Mouse (Mus musculus) thymus, adult 2 months (tissue): ENCODE results near the gene Gng11. TPM values are rescaled to one million over a fixed set of nuclear protein-coding genes. Genes with fewer than 3 reads are reported as not detected.

ENCODE experiments used
- DNase-seq: peaks from one replicate; pipeline ENCODE4 v3.0.0; 2021
- H3K27ac ChIP-seq: fragments of 200-500 bp; 2 replicates; pipeline ENCODE4 v1.5.1; 2012; ENCODE audit warnings: low read length, control low read depth; ENCODE audit not compliant: control insufficient read depth, insufficient read depth
- H3K27me3 ChIP-seq: fragments of 200-500 bp; 2 replicates; pipeline ENCODE4 v1.6.1; 2012; ENCODE audit warnings: mild to moderate bottlenecking, low read length, moderate library complexity, mixed read lengths; ENCODE audit not compliant: control insufficient read depth, insufficient read depth
- H3K36me3 ChIP-seq: fragments of 200-500 bp; 2 replicates; pipeline ENCODE4 v1.6.1; 2012; ENCODE audit warnings: mild to moderate bottlenecking, low read length, moderate library complexity; ENCODE audit not compliant: control insufficient read depth, insufficient read depth
- H3K4me1 ChIP-seq: fragments of 200-500 bp; replicated peaks from 2 replicates; pipeline ENCODE4 v1.6.1; 2012; ENCODE audit warnings: low read length; ENCODE audit not compliant: control insufficient read depth, insufficient read depth
- H3K4me3 ChIP-seq: fragments of 200-500 bp; 2 replicates; pipeline ENCODE4 v1.5.1; 2012; ENCODE audit warnings: mild to moderate bottlenecking, low read length, control low read depth, moderate library complexity; ENCODE audit not compliant: control insufficient read depth, insufficient read depth
- CTCF ChIP-seq: fragments of 200-500 bp; IDR thresholded peaks from 2 replicates; pipeline ENCODE4 v1.5.1; 2012; ENCODE audit warnings: mild to moderate bottlenecking, control low read depth, low read length, moderate library complexity, borderline replicate concordance; ENCODE audit not compliant: control insufficient read depth, poor library complexity, insufficient read depth; ENCODE audit errors: extremely low read depth
- POLR2A ChIP-seq: fragments of 200-500 bp; IDR thresholded peaks from 2 replicates; pipeline ENCODE4 v1.6.1; 2012; ENCODE audit warnings: mild to moderate bottlenecking, low read length, control low read depth, moderate library complexity; ENCODE audit not compliant: control insufficient read depth, poor library complexity, insufficient read depth; ENCODE audit errors: extremely low read depth
- WGBS: fragments of 180-500 bp; shearing (Covaris S2); methylation state at CpG from one replicate; pipeline ENCODE4 v1.1.7; 2018; 5-methylcytosine and 5-hydroxymethylcytosine counted together
- polyA plus RNA-seq: library from polyadenylated mRNA; depleted of rRNA; stranded (reverse); fragments of >200 nt; gene quantifications from 2 replicates; pipeline ENCODE4 v1.2.3, GENCODE M21; 2012

Gng11 gene
- polyA plus RNA-seq, 1 experiment, result 1.7 TPM

- no peaks in the 10 kb centered on the region for H3K27me3 ChIP-seq
- DNase-seq, result no peak
- no peak overlapping the region for H3K27ac ChIP-seq
These were observed 5.8 kb downstream of the Gng11 start for GRCm38 (mm10) chr6:4009548-4009947.

GRCm38 (mm10) chr6:4022645-4023044 lies 18.9 kb downstream of the Gng11 start:
- 90% methylated on average over 1 of the region's 1 CpGs for WGBS
- no peak for TF ChIP-seq CTCF
- no peak for TF ChIP-seq POLR2A
- no peak for DNase-seq

More at GRCm38 (mm10) chr6:4009548-4009947, 5.8 kb downstream of the Gng11 start:
- TF ChIP-seq POLR2A (no peak), CTCF (no peak)
- no peak overlapping the region for H3K4me3 ChIP-seq
- H3K4me1 ChIP-seq, result no peaks in the 10 kb centered on the region
- no peaks in the 10 kb centered on the region for H3K36me3 ChIP-seq

GRCm38 (mm10) chr6:4026367-4026766 lies 22.7 kb downstream of the Gng11 start:
- H3K36me3 ChIP-seq, result no peaks in the 10 kb centered on the region
- WGBS, result 9% methylated on average over 2 of the region's 2 CpGs
- no peak for DNase-seq
- TF ChIP-seq CTCF (no peak), POLR2A (no peak)
- no peak overlapping the region for H3K4me3 ChIP-seq
- no peaks in the 10 kb centered on the region for H3K4me1 ChIP-seq
- H3K27ac ChIP-seq, result no peak overlapping the region
- H3K27me3 ChIP-seq, result no peaks in the 10 kb centered on the region

More at GRCm38 (mm10) chr6:4022645-4023044, 18.9 kb downstream of the Gng11 start:
- Histone ChIP-seq H3K4me3 (no peak overlapping the region), H3K4me1 (no peaks in the 10 kb centered on the region), H3K27ac (no peak overlapping the region), H3K36me3 (no peaks in the 10 kb centered on the region), H3K27me3 (no peaks in the 10 kb centered on the region)

- Histone ChIP-seq H3K36me3 (no peaks in the 10 kb centered on the region), H3K27ac (no peak overlapping the region), H3K27me3 (no peaks in the 10 kb centered on the region), H3K4me3 (no peak overlapping the region), H3K4me1 (no peaks in the 10 kb centered on the region)
- no peak for TF ChIP-seq POLR2A
- TF ChIP-seq CTCF, result no peak
- DNase-seq, result no peak
- WGBS, result 94% methylated on average over 3 of the region's 3 CpGs
These were observed 27.3 kb downstream of the Gng11 start for GRCm38 (mm10) chr6:4030956-4031355.

GRCm38 (mm10) chr6:4041821-4042220 lies 38.1 kb downstream of the Gng11 start:
- DNase-seq, result no peak
- WGBS, result 87% methylated on average over 1 of the region's 1 CpGs
- no peak overlapping the region for H3K4me3 ChIP-seq
- H3K4me1 ChIP-seq, result no peaks in the 10 kb centered on the region
- no peaks in the 10 kb centered on the region for H3K27me3 ChIP-seq
- no peak for TF ChIP-seq POLR2A
- H3K27ac ChIP-seq, result no peak overlapping the region
- H3K36me3 ChIP-seq, result no peaks in the 10 kb centered on the region

- Histone ChIP-seq H3K27ac (no peak overlapping the region), H3K4me3 (no peak overlapping the region), H3K36me3 (no peaks in the 10 kb centered on the region), H3K4me1 (no peaks in the 10 kb centered on the region), H3K27me3 (no peaks in the 10 kb centered on the region)
- TF ChIP-seq CTCF (no peak), POLR2A (no peak)
- DNase-seq, result no peak
- WGBS, result 100% methylated on average over 1 of the region's 1 CpGs
These were observed 43.5 kb downstream of the Gng11 start for GRCm38 (mm10) chr6:4047200-4047599.

GRCm38 (mm10) chr6:4052843-4053242 lies 49.1 kb downstream of the Gng11 start:
- H3K36me3 ChIP-seq, result no peaks in the 10 kb centered on the region
- H3K27ac ChIP-seq, result no peak overlapping the region
- DNase-seq, result no peak
- no peaks in the 10 kb centered on the region for H3K4me1 ChIP-seq
- H3K4me3 ChIP-seq, result no peak overlapping the region
- TF ChIP-seq POLR2A (no peak), CTCF (no peak)
- WGBS, result 83% methylated on average over 1 of the region's 1 CpGs
- no peaks in the 10 kb centered on the region for H3K27me3 ChIP-seq
